Mouse (Mus musculus) fibroblast of lung, adult 2 months (primary cell): ENCODE data around the gene Sf3b1.

Experiments used
- DNase-seq: peaks from one replicate; pipeline ENCODE4 v3.0.0-alpha.2; 2011; ENCODE audit warnings: low read depth

Sf3b1 gene

DNA sequence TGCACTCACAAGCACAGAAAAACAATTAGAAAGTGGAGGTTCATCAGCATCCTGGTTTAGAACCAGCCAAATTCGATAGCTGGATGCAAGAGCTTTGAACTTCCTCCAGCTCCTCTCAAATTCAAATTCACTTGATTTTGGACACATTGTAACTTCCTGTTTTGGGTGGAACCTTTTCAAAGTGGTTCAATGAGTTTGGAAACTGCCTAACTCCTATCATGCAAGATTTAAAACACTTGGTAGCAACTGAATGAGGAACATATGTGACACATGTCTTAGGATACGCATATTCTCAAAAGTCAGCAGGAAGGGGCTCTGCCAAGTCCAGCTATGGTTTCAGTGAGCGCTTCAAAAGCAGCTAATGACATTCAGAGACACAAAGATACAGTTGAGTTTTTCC lies 82.6 kb downstream of the Sf3b1 start:
- no peak for DNase-seq

DNA sequence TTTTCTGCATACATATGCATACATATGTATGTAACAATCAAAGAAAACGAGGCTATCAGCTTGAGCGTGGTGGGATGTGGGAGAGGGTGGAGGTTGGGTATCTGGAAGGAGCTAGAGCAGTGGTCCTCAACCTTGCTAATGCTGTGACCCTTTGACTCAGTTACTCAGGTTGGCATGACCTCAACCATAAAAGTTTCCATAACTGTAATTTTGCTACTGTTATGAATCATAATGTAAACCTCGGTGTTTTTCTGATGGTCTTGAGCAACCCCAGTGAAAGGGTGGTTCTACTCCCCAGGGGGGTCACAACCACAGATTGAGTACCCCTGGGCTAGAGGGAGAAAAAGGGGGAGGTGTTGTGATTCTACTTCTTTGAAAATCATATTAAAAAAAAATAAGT lies 91.8 kb downstream of the Sf3b1 start:
- no peak for DNase-seq
